Mouse (Mus musculus) myocyte (in vitro differentiated cells): ENCODE measurements around the gene Sdk1. TPM values are rescaled to one million over a fixed set of nuclear protein-coding genes. Genes with fewer than 3 reads are reported as not detected.

ENCODE experiments used
- H3K27me3 ChIP-seq: one replicate; pipeline ENCODE4 v1.6.1; 2011; ENCODE audit not compliant: control insufficient read depth, insufficient read depth, insufficient read length
- H3K36me3 ChIP-seq: one replicate; pipeline ENCODE4 v1.6.1; 2011; ENCODE audit not compliant: control insufficient read depth, insufficient read depth
- H3K4me2 ChIP-seq: one replicate; pipeline ENCODE4 v1.6.1; 2011; ENCODE audit warnings: low read depth, control low read depth
- H3K4me3 ChIP-seq: one replicate; pipeline ENCODE4 v1.5.1; 2011; ENCODE audit warnings: mild to moderate bottlenecking, control low read depth, moderate library complexity
- H3K79me2 ChIP-seq: one replicate; pipeline ENCODE4 v1.6.1; 2011; ENCODE audit not compliant: control insufficient read depth, insufficient read depth
- H3ac ChIP-seq: one replicate; pipeline ENCODE4 v1.6.1; 2011; ENCODE audit not compliant: control insufficient read depth, insufficient read length
- CEBPB ChIP-seq: IDR thresholded peaks from 2 replicates; pipeline ENCODE4 v1.6.1; 2011; ENCODE audit warnings: mild to moderate bottlenecking, moderate library complexity; ENCODE audit not compliant: poor library complexity, insufficient read depth, severe bottlenecking
- E2F4 ChIP-seq: IDR thresholded peaks from one replicate; pipeline ENCODE4 v1.6.1; 2011; ENCODE audit warnings: mild to moderate bottlenecking, control low read depth, moderate library complexity; ENCODE audit not compliant: insufficient read depth
- MAX ChIP-seq: IDR thresholded peaks from one replicate; pipeline ENCODE4 v1.6.1; 2011; ENCODE audit warnings: low read depth, mild to moderate bottlenecking, control low read depth
- MYOD1 ChIP-seq, 3 experiments: IDR thresholded peaks; one replicate each; pipeline ENCODE4 v1.6.1; 2011; ENCODE audit warnings: control low read depth in 2 of 3, low read depth in 2 of 3, mild to moderate bottlenecking in 2 of 3, moderate library complexity in 1 of 3; ENCODE audit not compliant: insufficient read length in 2 of 3, control insufficient read depth in 1 of 3
- MYOG ChIP-seq, 3 experiments: IDR thresholded peaks; one replicate each; pipeline ENCODE4 v1.6.1; 2011; ENCODE audit warnings: control low read depth in 2 of 3, low read depth in 2 of 3, mild to moderate bottlenecking in 2 of 3; ENCODE audit not compliant: insufficient read length in 2 of 3, control insufficient read depth in 1 of 3, insufficient read depth in 1 of 3
- POLR2A ChIP-seq: IDR thresholded peaks from one replicate; pipeline ENCODE4 v1.6.1; 2011; ENCODE audit warnings: low read depth, mild to moderate bottlenecking, control low read depth, moderate library complexity; ENCODE audit not compliant: insufficient read length
- POLR2AphosphoS2 ChIP-seq: IDR thresholded peaks from one replicate; pipeline ENCODE4 v1.6.1; 2011; ENCODE audit warnings: low read depth, control low read depth; ENCODE audit not compliant: insufficient read length
- REST ChIP-seq: IDR thresholded peaks from one replicate; pipeline ENCODE4 v1.6.1; 2011; ENCODE audit warnings: mild to moderate bottlenecking, control low read depth, moderate library complexity; ENCODE audit not compliant: insufficient read depth, insufficient read length
- SRF ChIP-seq: IDR thresholded peaks from one replicate; pipeline ENCODE4 v1.6.1; 2011; ENCODE audit warnings: low read depth; ENCODE audit not compliant: control insufficient read depth, insufficient read length
- TCF12 ChIP-seq: IDR thresholded peaks from one replicate; pipeline ENCODE4 v1.6.1; 2011; ENCODE audit warnings: mild to moderate bottlenecking, control low read depth; ENCODE audit not compliant: poor library complexity, insufficient read depth, severe bottlenecking
- TCF3 ChIP-seq: IDR thresholded peaks from one replicate; pipeline ENCODE4 v1.6.1; 2011; ENCODE audit warnings: low read depth, control low read depth; ENCODE audit not compliant: insufficient read length
- USF1 ChIP-seq: IDR thresholded peaks from one replicate; pipeline ENCODE4 v1.6.1; 2011; ENCODE audit warnings: low read depth, mild to moderate bottlenecking, control low read depth, moderate library complexity
- polyA plus RNA-seq: library from polyadenylated mRNA; unstranded; fragments of >200 nt; fragmentation: generic; extraction: Trizol; gene quantifications from one replicate; pipeline ENCODE4 v1.2.1, GENCODE M21; 2012; ENCODE audit warnings: missing spikeins

Gene Sdk1
- polyA plus RNA-seq, 1 experiment = 1.6 TPM

GRCm38 (mm10) chr5:141570442-141570841, 329.2 kb downstream of the Sdk1 start:
- no peaks in the 10 kb centered on the region for H3K27me3 ChIP-seq
- H3K4me3 ChIP-seq = no peak overlapping the region
- no peaks in the 10 kb centered on the region for H3K79me2 ChIP-seq
- H3K36me3 ChIP-seq = no peaks in the 10 kb centered on the region
- no peak overlapping the region for H3ac ChIP-seq
- H3K4me2 ChIP-seq = no peak overlapping the region
- no peak for TF ChIP-seq MAX
- no peak for TF ChIP-seq CEBPB
- TF ChIP-seq POLR2AphosphoS2 = no peak
- TF ChIP-seq E2F4 = no peak
- no peak for TF ChIP-seq SRF
- TF ChIP-seq TCF12 = no peak
- no peak for TF ChIP-seq POLR2A
- TF ChIP-seq REST = no peak
- no peak for TF ChIP-seq TCF3
- no peak for TF ChIP-seq MYOG (IDR thresholded peaks at IDR 0.05; ENCODE audit: control insufficient read depth in 1 of 3, insufficient read depth in 1 of 3, insufficient read length in 2 of 3, low read depth in 2 of 3)

- H3K79me2 ChIP-seq = no peaks in the 10 kb centered on the region
- H3K27me3 ChIP-seq = no peaks in the 10 kb centered on the region
- H3K4me2 ChIP-seq = no peak overlapping the region
- no peaks in the 10 kb centered on the region for H3K36me3 ChIP-seq
- H3K4me3 ChIP-seq = no peak overlapping the region
- no peak overlapping the region for H3ac ChIP-seq
- TF ChIP-seq E2F4 (no peak), USF1 (no peak), MYOD1 (IDR thresholded peaks at IDR 0.05; ENCODE audit: control insufficient read depth in 1 of 3, insufficient read length in 2 of 3, low read depth in 2 of 3) (no peak), TCF3 (no peak), POLR2A (no peak), REST (no peak), POLR2AphosphoS2 (no peak), MAX (no peak), CEBPB (no peak), TCF12 (no peak), MYOG (IDR thresholded peaks at IDR 0.05; ENCODE audit: control insufficient read depth in 1 of 3, insufficient read depth in 1 of 3, insufficient read length in 2 of 3, low read depth in 2 of 3) (no peak)
Measured at GRCm38 (mm10) chr5:141574263-141574662, 333.0 kb downstream of the Sdk1 start.

- TF ChIP-seq POLR2A = no peak
- no peak for TF ChIP-seq POLR2AphosphoS2
Measured at GRCm38 (mm10) chr5:141591246-141591645, 350.0 kb downstream of the Sdk1 start.

GRCm38 (mm10) chr5:141612721-141613120, 371.4 kb downstream of the Sdk1 start:
- no peak overlapping the region for H3K4me2 ChIP-seq

More at GRCm38 (mm10) chr5:141591246-141591645, 350.0 kb downstream of the Sdk1 start:
- Histone ChIP-seq H3K79me2 (no peaks in the 10 kb centered on the region), H3K4me3 (no peak overlapping the region), H3K27me3 (no peaks in the 10 kb centered on the region), H3ac (no peak overlapping the region), H3K4me2 (no peak overlapping the region), H3K36me3 (no peaks in the 10 kb centered on the region)

GRCm38 (mm10) chr5:141615763-141616162, 374.5 kb downstream of the Sdk1 start:
- Histone ChIP-seq H3K36me3 (no peaks in the 10 kb centered on the region), H3K4me3 (no peak overlapping the region), H3ac (no peak overlapping the region), H3K27me3 (no peaks in the 10 kb centered on the region), H3K79me2 (no peaks in the 10 kb centered on the region), H3K4me2 (no peak overlapping the region)
- TF ChIP-seq MYOD1 (IDR thresholded peaks at IDR 0.05; ENCODE audit: control insufficient read depth in 1 of 3, insufficient read length in 2 of 3, low read depth in 2 of 3) (no peak), TCF3 (no peak), SRF (no peak), TCF12 (no peak), E2F4 (no peak), REST (no peak), MYOG (IDR thresholded peaks at IDR 0.05; ENCODE audit: control insufficient read depth in 1 of 3, insufficient read depth in 1 of 3, insufficient read length in 2 of 3, low read depth in 2 of 3) (no peak), POLR2AphosphoS2 (no peak), CEBPB (no peak), MAX (no peak), USF1 (no peak), POLR2A (no peak)

More at GRCm38 (mm10) chr5:141612721-141613120, 371.4 kb downstream of the Sdk1 start:
- Histone ChIP-seq H3K27me3 (no peaks in the 10 kb centered on the region), H3ac (no peak overlapping the region), H3K79me2 (no peaks in the 10 kb centered on the region), H3K36me3 (no peaks in the 10 kb centered on the region), H3K4me3 (no peak overlapping the region)
- TF ChIP-seq MYOD1 (IDR thresholded peaks at IDR 0.05; ENCODE audit: control insufficient read depth in 1 of 3, insufficient read length in 2 of 3, low read depth in 2 of 3) (no peak), E2F4 (no peak), REST (no peak), MAX (no peak), TCF3 (no peak), POLR2AphosphoS2 (no peak), POLR2A (no peak), SRF (no peak), USF1 (no peak), CEBPB (no peak), MYOG (IDR thresholded peaks at IDR 0.05; ENCODE audit: control insufficient read depth in 1 of 3, insufficient read depth in 1 of 3, insufficient read length in 2 of 3, low read depth in 2 of 3) (no peak), TCF12 (no peak)
